Mouse (Mus musculus): ENCODE data around the gene Rufy1.

DNA sequence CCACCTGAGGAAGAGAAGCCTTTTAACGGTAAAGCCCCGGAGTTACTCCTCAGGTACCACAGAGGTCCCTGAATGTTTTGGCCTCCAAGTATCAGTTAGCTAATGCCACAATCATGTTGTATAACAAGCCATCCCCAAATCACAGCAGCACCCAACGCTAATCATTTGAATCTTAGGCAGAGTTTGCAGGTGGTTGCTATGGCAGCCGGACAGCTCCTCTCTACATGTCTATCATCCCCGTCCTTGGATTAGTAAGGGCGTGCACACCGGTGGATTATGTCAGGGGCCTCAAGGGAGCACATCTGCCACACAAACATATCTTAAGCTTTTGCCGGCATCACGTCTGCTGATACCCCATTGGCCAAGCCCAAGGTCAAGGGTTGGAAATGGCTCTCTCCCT, 19.3 kb upstream of the Rufy1 start:
- no peak for TF ChIP-seq CTCF (IDR thresholded peaks at IDR 0.05; ENCODE audit: control insufficient read depth, insufficient read depth, low read length)
- TF ChIP-seq POLR2A (IDR thresholded peaks at IDR 0.05; ENCODE audit: borderline replicate concordance, control insufficient read depth, low read depth, low read length) = no peak

Data from bone marrow, adult 2 months (tissue).